Mouse (Mus musculus): ENCODE results near the gene Tmem151b. TPM values are rescaled to one million over a fixed set of nuclear protein-coding genes. Genes with fewer than 3 reads are reported as not detected.

Tmem151b gene
- polyA plus RNA-seq, 1 experiment from 2014 or later: 41.3 TPM

DNA sequence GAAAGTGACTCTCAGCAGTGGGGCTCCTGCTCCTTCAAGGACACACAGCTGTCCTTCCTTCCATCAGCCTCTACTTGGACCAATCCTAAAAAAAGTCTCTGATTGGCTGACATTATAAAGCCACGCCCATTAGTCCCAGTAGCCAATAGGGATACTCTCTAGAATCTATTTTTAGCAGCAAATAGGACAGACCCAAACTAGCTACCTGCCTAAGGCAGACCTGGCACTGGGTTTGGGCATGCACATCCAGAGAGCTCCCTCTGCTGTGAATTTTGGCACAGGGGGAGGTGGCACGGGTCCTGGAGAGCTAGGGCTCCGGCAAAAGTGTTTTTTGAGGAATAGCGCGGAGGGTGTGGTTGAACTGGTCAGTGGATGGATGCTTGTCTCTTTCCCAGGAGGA, 22.9 kb downstream of the Tmem151b start:
- WGBS: 17% methylated on average over 5 of the region's 5 CpGs
- ATAC-seq: no peak
- Histone ChIP-seq H3K4me2 (ENCODE audit: low read length) (no peak overlapping the region), H3K27me3 (replicated peaks; ENCODE audit: control insufficient read depth, insufficient read depth, low read length) (no peaks in the 10 kb centered on the region), H3K36me3 (ENCODE audit: control insufficient read depth, insufficient read depth) (no peaks in the 10 kb centered on the region), H3K4me1 (replicated peaks; ENCODE audit: control insufficient read depth, insufficient read depth, low read length) (peaks cover 20% of the 10 kb centered on the region), H3K9ac (replicated peaks; ENCODE audit: low read depth, low read length) (no peak overlapping the region), H3K9me3 (ENCODE audit: control insufficient read depth, low read length) (no peaks in the 10 kb centered on the region), H3K27ac (ENCODE audit: low read length) (no peak overlapping the region), H3K4me3 (replicated peaks; ENCODE audit: low read length) (no peak overlapping the region)

DNA sequence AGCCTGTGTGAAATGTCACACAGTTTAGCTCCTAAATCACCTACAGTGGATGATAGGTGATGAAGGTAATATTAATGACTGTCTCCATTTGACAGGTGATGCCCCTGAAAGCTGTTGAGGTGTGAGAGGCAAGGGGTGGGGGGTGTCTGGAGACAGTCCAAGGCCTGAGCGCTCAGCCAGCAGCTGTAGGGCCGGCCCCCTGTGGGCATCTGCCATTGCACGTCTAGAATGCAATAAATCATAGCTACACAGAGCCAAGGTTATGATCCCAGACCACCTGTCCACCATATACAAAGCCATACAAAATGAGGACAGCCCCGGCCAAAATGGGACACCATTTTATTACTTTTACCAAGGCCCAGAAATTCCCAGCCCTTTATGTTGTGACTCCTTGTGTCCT, 24.5 kb downstream of the Tmem151b start:
- H3K27ac ChIP-seq (ENCODE audit: low read length): no peak overlapping the region
- WGBS: 64% methylated on average over 4 of the region's 4 CpGs

DNA sequence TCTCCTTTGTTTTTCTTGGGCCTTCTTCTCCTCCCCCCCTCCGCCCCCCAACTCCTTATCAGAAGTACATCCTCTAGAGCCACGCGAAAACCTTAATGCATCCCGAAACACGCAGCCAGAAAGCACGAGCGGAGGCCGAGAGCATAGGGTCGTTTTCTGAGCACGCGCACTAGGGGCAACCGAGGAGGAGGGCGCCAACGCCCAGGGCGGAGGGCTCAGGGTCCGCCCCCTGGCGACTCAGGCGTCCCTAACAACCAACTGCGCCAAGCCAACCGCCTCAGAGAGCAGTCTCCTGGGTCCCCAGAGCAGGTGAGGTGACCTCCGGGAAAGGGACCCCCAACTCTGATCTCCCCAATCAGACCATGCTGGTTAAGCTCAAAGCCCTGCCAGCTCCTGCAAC, 26.2 kb downstream of the Tmem151b start, which contains the start of gene Tcte1:
Gene Tcte1 (plus strand): TSS at position 172 of the 400 bp plus-strand sequence.
- Histone ChIP-seq H3K9me3 (ENCODE audit: control insufficient read depth, low read length) (no peaks in the 10 kb centered on the region), H3K36me3 (ENCODE audit: control insufficient read depth, insufficient read depth) (no peaks in the 10 kb centered on the region), H3K9ac (replicated peaks; ENCODE audit: low read depth, low read length) (peak within 1 kb of the TSS; percentile 65), H3K27me3 (replicated peaks; ENCODE audit: control insufficient read depth, insufficient read depth, low read length) (no peaks in the 10 kb centered on the region), H3K4me3 (replicated peaks; ENCODE audit: low read length) (peak within 1 kb of the TSS; percentile 44), H3K27ac (ENCODE audit: low read length) (no peak within 1 kb of the TSS), H3K4me1 (replicated peaks; ENCODE audit: control insufficient read depth, insufficient read depth, low read length) (peaks cover 14% of the 10 kb centered on the region), H3K4me2 (ENCODE audit: low read length) (peak within 1 kb of the TSS; percentile 78)
- WGBS: under 1% methylated on average over 21 of the region's 21 CpGs
- ATAC-seq: peak; percentile 83

More for the DNA sequence above, 24.5 kb downstream of the Tmem151b start:
- ATAC-seq: no peak
- no peak overlapping the region for H3K4me3 ChIP-seq (replicated peaks; ENCODE audit: low read length)
- no peaks in the 10 kb centered on the region for H3K9me3 ChIP-seq (ENCODE audit: control insufficient read depth, low read length)
- H3K4me2 ChIP-seq (ENCODE audit: low read length): no peak overlapping the region
- H3K9ac ChIP-seq (replicated peaks; ENCODE audit: low read depth, low read length): no peak overlapping the region
- H3K36me3 ChIP-seq (ENCODE audit: control insufficient read depth, insufficient read depth): no peaks in the 10 kb centered on the region
- H3K27me3 ChIP-seq (replicated peaks; ENCODE audit: control insufficient read depth, insufficient read depth, low read length): no peaks in the 10 kb centered on the region
- peaks cover 14% of the 10 kb centered on the region for H3K4me1 ChIP-seq (replicated peaks; ENCODE audit: control insufficient read depth, insufficient read depth, low read length)

DNA sequence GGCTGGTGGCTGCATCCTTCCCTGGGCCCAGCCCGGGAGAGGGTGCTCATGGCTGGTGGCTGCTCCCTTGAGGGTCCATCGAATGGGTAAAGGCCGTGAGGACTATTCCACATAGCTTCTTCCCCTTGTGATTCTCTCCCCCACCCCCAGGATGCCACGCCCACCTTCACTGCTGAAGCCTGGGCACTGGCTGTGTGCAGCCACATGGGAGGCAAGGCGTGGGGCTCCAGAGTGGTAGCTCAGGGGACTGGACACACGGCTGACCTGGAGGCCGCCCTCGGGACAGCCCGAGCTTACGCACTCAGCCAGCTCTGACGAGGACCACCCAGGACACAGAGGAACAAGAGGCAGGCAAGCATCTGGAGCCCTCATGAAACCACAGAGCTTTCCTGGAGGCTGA, 29.3 kb downstream of the Tmem151b start:
- Histone ChIP-seq H3K9ac (replicated peaks; ENCODE audit: low read depth, low read length) (no peak overlapping the region), H3K9me3 (ENCODE audit: control insufficient read depth, low read length) (no peaks in the 10 kb centered on the region), H3K4me1 (replicated peaks; ENCODE audit: control insufficient read depth, insufficient read depth, low read length) (peaks cover 17% of the 10 kb centered on the region), H3K4me2 (ENCODE audit: low read length) (no peak overlapping the region), H3K36me3 (ENCODE audit: control insufficient read depth, insufficient read depth) (no peaks in the 10 kb centered on the region), H3K27me3 (replicated peaks; ENCODE audit: control insufficient read depth, insufficient read depth, low read length) (no peaks in the 10 kb centered on the region), H3K27ac (ENCODE audit: low read length) (no peak overlapping the region), H3K4me3 (replicated peaks; ENCODE audit: low read length) (no peak overlapping the region)
- 88% methylated on average over 11 of the region's 11 CpGs for WGBS
- no peak for ATAC-seq

DNA sequence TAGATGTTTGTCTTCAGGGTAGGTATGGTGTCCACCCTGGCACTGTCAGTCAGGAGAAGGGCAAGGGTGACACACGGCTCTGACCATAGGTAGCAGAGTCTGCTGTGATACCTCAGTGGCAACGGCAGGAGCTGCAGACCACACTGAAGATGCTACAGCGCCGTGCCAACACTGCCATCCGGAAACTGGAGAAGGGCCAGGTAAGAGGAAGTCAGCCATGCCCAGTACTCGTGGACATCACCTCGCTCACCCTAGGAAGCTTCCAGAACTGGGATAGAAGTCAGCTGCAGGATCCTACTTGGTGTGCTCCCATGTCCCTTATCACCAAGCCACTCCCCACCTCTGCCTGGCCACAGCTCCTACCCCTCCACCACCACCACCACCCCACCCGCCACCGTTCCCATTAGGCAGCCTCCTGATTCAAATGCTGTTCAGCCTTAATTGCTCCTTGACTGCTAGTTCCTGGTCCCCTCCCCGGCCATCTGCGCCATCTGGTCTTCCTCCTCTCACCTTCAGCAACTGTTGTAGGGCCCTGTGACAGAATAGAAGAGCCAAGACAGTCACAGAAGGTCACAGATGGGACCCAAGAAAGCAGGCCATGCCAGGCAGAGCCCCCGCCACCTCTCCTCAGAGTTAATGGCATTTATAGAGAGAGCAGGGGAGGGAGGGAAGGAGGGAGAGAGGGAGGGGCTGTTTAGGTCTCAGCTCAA, 30.6 kb downstream of the Tmem151b start:
- ATAC-seq: no peak
- H3K27ac ChIP-seq (ENCODE audit: low read length): no peak overlapping the region
- no peak overlapping the region for H3K4me3 ChIP-seq (replicated peaks; ENCODE audit: low read length)
- no peaks in the 10 kb centered on the region for H3K27me3 ChIP-seq (replicated peaks; ENCODE audit: control insufficient read depth, insufficient read depth, low read length)
- no peak overlapping the region for H3K9ac ChIP-seq (replicated peaks; ENCODE audit: low read depth, low read length)
- H3K4me2 ChIP-seq (ENCODE audit: low read length): no peak overlapping the region
- WGBS: 70% methylated on average over 12 of the region's 12 CpGs
- H3K36me3 ChIP-seq (ENCODE audit: control insufficient read depth, insufficient read depth): no peaks in the 10 kb centered on the region
- H3K4me1 ChIP-seq (replicated peaks; ENCODE audit: control insufficient read depth, insufficient read depth, low read length): peaks cover 17% of the 10 kb centered on the region
- no peaks in the 10 kb centered on the region for H3K9me3 ChIP-seq (ENCODE audit: control insufficient read depth, low read length)

DNA sequence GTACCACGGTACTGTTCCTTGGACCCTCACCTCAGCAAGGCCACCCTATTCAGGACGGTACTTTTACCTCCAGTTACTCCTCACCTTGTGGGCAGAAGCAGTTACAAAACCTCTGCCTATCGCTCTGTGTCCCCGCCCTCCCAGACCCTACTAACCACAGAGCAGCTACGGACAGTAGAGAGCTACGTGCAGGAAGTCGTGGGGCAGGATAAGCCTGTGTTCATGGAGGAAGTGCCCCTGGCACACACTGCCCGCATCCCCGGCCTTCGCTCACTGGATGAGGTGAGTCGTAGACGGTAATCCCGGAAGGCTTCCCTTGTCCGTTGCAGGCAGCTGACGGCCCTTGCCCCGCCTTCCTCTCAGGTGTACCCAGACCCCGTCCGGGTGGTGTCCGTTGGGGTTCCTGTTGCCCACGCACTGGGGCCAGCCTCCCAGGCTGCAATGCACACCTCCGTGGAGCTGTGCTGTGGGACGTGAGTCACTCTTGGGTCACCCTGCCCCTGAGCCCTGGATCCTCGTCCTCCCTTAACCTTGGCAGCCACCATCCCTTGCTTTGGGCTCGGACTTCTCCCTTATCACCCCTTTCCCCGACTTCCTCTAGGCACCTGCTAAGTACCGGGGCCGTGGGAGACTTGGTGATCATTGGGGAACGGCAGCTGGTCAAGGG, 31.8 kb downstream of the Tmem151b start:
- no peak for ATAC-seq
- no peaks in the 10 kb centered on the region for H3K9me3 ChIP-seq (ENCODE audit: control insufficient read depth, low read length)
- WGBS: 93% methylated on average over 28 of the region's 28 CpGs

DNA sequence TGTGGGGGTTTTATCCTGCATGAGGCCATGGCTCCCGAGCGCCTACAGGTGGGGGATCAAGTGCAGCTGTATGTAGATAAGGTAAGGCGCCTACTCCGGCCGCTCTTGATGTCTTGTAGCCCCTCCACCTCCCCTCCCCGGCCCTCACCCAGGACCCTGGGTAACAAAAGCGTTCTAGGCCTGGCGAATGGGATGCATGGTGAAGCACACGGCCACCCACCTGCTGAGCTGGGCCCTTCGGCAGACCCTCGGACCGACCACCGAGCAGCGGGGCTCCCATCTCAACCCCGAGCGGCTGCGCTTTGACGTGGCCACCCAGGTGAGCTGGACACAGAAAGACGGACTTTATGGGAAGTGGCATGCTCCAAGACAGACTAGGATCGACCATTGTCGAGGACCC, 32.3 kb downstream of the Tmem151b start:
- no peak overlapping the region for H3K9ac ChIP-seq (replicated peaks; ENCODE audit: low read depth, low read length)
- 94% methylated on average over 21 of the region's 21 CpGs for WGBS
- H3K4me2 ChIP-seq (ENCODE audit: low read length): no peak overlapping the region
- ATAC-seq: no peak
- no peak overlapping the region for H3K4me3 ChIP-seq (replicated peaks; ENCODE audit: low read length)
- peaks cover 3% of the 10 kb centered on the region for H3K4me1 ChIP-seq (replicated peaks; ENCODE audit: control insufficient read depth, insufficient read depth, low read length)
- H3K9me3 ChIP-seq (ENCODE audit: control insufficient read depth, low read length): no peaks in the 10 kb centered on the region
- H3K27me3 ChIP-seq (replicated peaks; ENCODE audit: control insufficient read depth, insufficient read depth, low read length): no peaks in the 10 kb centered on the region
- no peak overlapping the region for H3K27ac ChIP-seq (ENCODE audit: low read length)
- H3K36me3 ChIP-seq (ENCODE audit: control insufficient read depth, insufficient read depth): no peaks in the 10 kb centered on the region

More for the DNA sequence above, 31.8 kb downstream of the Tmem151b start:
- H3K4me1 ChIP-seq (replicated peaks; ENCODE audit: control insufficient read depth, insufficient read depth, low read length): peaks cover 9% of the 10 kb centered on the region
- no peak overlapping the region for H3K4me3 ChIP-seq (replicated peaks; ENCODE audit: low read length)
- H3K27ac ChIP-seq (ENCODE audit: low read length): no peak overlapping the region
- no peaks in the 10 kb centered on the region for H3K36me3 ChIP-seq (ENCODE audit: control insufficient read depth, insufficient read depth)
- H3K9ac ChIP-seq (replicated peaks; ENCODE audit: low read depth, low read length): no peak overlapping the region
- no peak overlapping the region for H3K4me2 ChIP-seq (ENCODE audit: low read length)
- H3K27me3 ChIP-seq (replicated peaks; ENCODE audit: control insufficient read depth, insufficient read depth, low read length): no peaks in the 10 kb centered on the region

DNA sequence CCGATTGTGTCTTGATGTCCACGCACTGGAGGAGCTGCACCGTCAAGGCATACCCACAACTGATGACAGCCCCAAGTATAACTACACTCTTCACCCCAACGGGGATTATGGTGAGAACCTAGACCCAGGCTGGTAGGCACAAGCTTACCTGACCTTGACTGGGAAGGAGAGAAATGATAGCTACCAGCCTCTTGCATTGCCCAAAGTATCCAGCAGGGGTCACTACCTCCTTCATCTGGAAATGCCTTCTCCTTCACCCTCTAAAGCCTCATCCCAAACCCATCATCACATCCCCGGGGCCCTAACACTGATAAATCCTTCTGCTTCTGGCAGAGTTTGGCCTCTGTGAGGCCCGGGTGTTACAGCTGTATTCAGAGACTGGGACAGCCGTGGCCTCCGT, 33.0 kb downstream of the Tmem151b start:
- H3K27ac ChIP-seq (ENCODE audit: low read length): no peak overlapping the region
- peak; percentile 41 for ATAC-seq
- no peaks in the 10 kb centered on the region for H3K9me3 ChIP-seq (ENCODE audit: control insufficient read depth, low read length)
- H3K9ac ChIP-seq (replicated peaks; ENCODE audit: low read depth, low read length): no peak overlapping the region
- WGBS: 55% methylated on average over 8 of the region's 8 CpGs
- H3K4me1 ChIP-seq (replicated peaks; ENCODE audit: control insufficient read depth, insufficient read depth, low read length): peaks cover 3% of the 10 kb centered on the region; the same call in 1 of the 2 replicates
- no peaks in the 10 kb centered on the region for H3K27me3 ChIP-seq (replicated peaks; ENCODE audit: control insufficient read depth, insufficient read depth, low read length)
- H3K4me3 ChIP-seq (replicated peaks; ENCODE audit: low read length): no peak overlapping the region
- H3K36me3 ChIP-seq (ENCODE audit: control insufficient read depth, insufficient read depth): no peaks in the 10 kb centered on the region
- H3K4me2 ChIP-seq (ENCODE audit: low read length): no peak overlapping the region

DNA sequence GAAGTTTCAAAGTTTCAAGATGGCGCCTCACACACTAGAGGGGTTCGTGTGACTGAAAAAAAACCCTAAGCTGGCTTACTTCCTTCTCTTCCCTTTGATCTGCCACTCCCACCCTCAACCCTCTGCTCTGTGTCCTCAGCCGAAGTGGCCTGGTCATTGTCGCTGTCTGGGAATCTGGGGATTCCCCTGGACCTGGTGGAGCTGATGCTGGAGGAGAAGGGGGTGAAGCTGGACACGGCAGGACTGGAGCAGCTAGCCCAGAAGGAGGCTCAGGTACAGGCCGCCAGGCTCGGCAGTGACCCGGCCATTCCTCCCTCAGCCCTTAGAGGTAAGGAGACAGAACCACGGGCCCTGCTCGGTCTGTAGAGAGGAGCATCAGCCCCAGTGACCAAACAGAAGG, 33.7 kb downstream of the Tmem151b start:
- Histone ChIP-seq H3K9ac (replicated peaks; ENCODE audit: low read depth, low read length) (no peak overlapping the region), H3K36me3 (ENCODE audit: control insufficient read depth, insufficient read depth) (no peaks in the 10 kb centered on the region), H3K27ac (ENCODE audit: low read length) (no peak overlapping the region), H3K9me3 (ENCODE audit: control insufficient read depth, low read length) (no peaks in the 10 kb centered on the region), H3K4me1 (replicated peaks; ENCODE audit: control insufficient read depth, insufficient read depth, low read length) (peaks cover 3% of the 10 kb centered on the region; the same call in 1 of the 2 replicates), H3K27me3 (replicated peaks; ENCODE audit: control insufficient read depth, insufficient read depth, low read length) (no peaks in the 10 kb centered on the region), H3K4me2 (ENCODE audit: low read length) (no peak overlapping the region), H3K4me3 (replicated peaks; ENCODE audit: low read length) (no peak overlapping the region)
- 90% methylated on average over 10 of the region's 10 CpGs for whole genome bisulfite sequencing
- ATAC-seq: no peak
